Mouse (Mus musculus): ENCODE results near the gene Baz2b.

The Baz2b gene

GRCm38 (mm10) chr2:60132269-60133042 is 77.2 kb downstream of the Baz2b start:
- no peak for DNase-seq (ENCODE audit: low spot score in 2 of 2)

GRCm38 (mm10) chr2:60128631-60129030 is 81.0 kb downstream of the Baz2b start:
- no peak for DNase-seq (ENCODE audit: low spot score in 2 of 2)

- DNase-seq (ENCODE audit: low spot score in 2 of 2): no peak
Measured at GRCm38 (mm10) chr2:60126831-60127230, 82.8 kb downstream of the Baz2b start.

DNA sequence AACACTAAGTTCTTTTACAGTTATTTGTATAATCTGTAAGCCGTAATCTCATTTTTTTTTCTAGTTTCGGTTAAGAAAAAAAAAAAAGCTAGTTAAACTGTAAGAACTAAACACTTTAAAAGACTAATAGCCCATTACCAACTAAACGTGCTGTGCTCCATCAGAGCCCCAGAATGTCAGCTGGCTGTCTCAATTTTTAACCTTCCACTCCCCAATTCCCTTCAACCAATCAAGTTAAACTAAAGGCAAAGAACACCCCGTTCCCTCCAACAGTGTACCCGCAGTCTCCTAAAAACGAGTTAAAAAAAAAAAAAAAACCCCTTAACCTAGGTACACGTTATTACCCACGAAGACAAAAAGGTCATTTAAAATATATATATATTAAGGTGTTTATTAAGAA is 83.3 kb downstream of the Baz2b start:
- no peak for DNase-seq (ENCODE audit: low spot score in 2 of 2)

DNA sequence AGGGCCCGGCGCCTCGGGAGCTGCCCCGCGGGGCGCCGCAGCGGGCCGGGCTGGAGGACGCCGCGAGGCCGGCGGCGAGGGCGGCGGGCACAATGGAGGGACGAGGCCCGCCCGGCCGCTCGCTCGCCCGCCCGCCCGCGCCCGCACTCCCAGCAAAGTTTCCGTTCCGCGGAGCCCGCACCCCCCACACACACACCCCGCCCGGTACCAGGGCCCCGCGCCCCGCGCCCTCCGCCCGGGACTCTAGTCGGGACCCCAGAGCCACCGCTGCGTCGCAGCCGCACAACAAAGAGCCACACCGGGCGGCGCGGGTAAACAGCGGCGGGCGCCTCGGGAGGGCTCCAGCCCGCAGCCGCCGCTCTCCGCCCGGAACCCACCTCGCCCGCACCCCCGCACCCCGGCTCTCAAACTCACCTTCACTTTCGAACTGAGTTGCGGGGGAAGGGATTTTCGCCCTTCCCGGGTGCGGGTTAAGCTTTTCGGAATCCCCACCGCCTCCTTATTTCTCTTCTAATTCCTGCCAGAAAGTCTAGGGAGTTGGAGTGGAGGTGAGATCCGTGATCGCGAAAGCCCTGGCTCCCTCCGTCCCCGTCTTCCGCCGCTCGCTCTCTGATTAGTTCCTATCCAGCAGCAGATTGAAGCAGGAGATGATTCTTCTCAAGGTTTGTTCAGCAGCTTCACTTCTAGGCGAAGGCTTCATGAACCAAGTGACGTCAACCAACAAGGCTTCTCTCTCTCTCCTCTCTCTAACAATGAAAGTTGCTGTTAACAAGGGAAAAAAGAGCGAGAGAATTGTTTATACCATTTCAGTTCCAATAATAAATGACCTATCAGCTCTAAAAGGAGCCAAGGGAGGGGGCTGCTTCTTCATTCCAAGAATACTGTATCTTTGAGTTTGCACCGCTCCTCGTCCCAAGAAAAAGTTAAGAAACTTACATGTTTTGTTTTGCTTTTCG is 84.3 kb downstream of the Baz2b start:
- DNase-seq (ENCODE audit: low spot score in 2 of 2): peak; percentile 52 to 56

DNA sequence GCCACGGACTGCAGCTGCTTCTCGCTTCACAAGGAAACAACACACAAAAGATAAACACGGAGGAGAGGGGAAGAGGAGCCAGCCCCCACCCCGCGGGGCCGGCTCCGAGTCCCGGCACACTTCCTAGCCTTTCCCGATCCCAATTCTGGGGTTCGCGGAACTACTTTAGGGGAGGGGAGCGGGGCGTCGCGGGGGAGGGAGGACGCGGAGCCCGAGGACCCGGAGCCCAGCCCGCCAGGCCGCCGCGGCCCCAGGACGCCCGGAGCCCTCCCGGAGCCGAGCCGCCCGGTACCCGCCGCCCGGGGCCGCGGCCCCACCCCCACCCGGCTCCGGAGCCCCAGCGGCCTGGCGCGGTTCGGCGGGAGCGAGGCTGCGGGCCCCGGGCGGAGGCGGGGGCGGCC is 85.0 kb downstream of the Baz2b start:
- DNase-seq (ENCODE audit: low spot score in 2 of 2): peak in 1 of 2 experiments; percentile 44

DNA sequence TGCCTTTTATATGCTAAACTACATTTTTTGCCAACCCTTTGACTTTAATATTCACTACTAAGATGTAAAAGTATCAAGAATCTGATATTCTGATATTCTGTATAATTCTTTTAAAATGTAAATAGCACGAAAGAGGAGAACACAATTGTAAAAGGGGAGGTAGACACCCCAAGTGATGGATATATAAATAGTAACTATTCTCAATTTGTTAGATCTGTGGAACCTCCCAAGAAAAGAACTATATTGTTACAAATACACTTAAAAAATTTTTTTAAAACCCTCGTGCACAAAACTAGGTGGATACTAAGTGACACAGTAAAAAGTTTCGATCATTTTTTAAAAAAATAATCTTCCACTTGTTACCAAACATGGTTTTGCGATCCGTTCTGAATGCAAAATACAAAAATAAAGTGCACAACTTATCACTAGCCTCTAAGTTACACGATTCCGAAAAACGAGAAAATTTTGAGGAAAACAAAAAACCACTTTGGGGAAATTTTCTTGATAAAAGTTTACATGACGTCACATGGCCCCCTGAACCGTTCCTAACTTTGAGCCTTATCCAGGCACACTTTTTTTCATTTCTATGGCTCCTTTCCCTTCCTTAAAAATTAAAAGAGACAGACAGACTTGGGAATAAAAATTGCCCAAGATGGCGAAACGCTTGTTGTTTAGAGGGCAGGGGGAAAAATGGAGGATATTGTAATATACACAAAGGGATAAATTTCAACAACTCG is 85.6 kb downstream of the Baz2b start:
- peak in 1 of 2 experiments; percentile 39 for DNase-seq (ENCODE audit: low spot score in 2 of 2)

DNA sequence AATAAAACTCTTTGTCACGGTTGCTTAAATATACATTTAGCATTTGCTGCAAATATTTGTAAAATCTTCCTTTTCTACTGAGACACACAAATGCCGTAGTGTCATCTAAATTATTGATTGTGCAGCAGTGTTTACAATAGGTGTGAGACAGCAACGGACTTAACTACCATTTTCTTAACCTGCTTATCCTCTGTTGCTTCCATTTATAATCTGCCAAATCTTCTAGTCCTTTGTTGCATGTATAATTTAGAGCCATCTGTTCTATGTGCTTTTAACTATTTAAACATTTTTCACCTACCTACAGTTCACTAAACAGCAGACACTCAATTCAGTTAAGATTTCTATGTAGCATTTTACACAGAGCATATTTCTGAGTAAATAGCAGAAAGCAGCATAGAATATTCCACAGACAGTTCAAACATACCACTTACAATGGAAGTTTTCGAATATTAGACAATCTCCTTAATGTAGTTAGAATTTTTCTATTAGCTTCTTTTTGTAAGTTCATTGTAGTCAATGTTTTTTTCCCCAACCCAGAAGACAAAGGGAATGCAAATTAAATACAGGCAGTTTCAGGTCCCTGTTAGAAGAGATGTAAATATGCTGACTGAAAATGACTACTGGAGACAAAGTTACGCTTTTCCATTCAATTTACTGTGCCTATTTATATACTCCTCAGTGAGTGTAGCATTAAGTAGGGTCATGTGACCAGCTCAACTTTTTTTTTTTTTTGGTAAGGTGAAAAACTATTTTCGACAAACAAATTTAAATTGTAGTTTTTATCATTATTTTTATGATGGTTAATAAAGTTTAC is 86.4 kb downstream of the Baz2b start:
- no peak for DNase-seq (ENCODE audit: low spot score in 2 of 2)

GRCm38 (mm10) chr2:60122188-60122587 is 87.5 kb downstream of the Baz2b start:
- no peak for DNase-seq (ENCODE audit: low spot score in 2 of 2)

DNA sequence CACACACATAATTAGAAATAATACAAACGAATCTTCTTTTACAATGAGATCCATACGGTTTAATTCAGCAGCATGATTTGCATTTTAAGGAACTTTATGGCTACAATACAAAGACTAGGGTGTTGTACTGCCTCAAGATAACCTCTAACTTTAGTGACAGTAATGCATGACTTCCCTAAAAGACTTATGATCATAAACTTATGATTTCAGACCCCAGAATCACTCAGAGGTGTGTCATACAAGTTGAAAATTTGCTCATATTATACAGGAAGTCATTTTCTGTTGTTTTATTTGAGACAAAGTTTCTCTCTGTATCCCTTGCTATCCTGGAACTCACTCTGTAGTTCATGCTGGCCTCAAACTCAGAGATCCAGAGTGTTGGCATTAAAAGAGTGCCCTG is 89.0 kb downstream of the Baz2b start:
- DNase-seq (ENCODE audit: low spot score in 2 of 2): no peak

DNA sequence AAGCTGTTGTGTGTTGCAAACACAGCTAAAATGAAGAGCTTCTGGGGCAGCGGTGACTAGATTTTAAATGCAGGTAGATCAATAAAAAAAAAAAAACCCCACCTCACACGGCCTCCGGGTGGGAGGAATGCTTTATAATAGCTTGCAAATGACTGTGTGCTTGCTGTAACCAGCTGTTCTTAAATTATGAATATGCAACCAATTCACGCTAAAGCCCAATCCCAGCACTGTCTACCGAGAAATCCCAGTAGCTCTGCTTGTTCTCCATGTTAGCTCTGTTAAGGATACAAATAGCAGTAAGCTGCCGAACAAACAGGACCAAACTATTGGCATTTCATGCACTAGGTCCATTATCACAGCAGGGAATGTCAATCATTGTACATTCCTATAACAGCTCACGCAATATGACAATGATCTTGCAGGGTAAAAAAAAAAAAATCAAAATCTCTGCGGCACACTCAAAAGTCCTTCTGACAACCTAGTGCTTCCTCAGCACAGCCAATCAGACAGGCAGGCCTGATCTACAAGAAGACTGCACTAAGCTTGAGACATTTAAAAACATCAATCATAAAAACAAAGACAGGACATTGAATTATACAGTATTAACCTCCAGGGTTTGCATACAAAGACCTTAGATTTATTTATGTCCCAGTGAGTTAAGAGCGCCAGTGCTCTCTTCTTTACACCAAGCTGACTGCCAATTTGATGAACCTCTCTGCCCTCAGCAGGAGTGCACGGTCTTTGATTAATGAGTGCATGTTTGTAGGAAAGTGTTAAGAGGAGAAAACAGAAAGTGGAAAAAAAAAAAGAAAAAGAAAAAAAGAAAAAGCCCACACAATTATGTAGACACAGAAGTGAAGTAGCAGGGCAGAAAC is 90.7 kb downstream of the Baz2b start:
- DNase-seq (ENCODE audit: low spot score in 2 of 2): no peak

GRCm38 (mm10) chr2:60117867-60118266 is 91.8 kb downstream of the Baz2b start:
- DNase-seq (ENCODE audit: low spot score in 2 of 2): no peak

GRCm38 (mm10) chr2:60115891-60116554 is 93.6 kb downstream of the Baz2b start:
- DNase-seq (ENCODE audit: low spot score in 2 of 2): no peak

DNA sequence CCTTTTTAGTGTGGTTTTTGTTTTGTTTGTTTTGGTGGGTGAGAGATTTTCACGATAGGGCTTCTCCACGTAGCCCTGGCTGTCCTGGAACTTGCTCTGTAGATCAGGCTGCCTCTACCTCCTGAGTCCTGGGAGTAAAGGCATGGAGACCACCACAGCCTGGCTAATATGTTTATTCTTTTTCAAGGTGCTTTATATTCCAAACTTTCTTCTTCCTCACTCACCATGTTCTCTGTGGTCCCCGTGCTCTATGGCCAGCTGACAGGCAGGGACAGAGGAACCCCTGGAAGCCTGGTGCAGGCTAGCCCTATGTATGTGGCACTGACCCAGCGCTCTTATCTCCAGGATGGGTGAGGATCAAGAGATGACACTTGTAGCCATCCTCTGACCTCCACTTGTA is 94.7 kb downstream of the Baz2b start:
- DNase-seq (ENCODE audit: low spot score in 2 of 2): no peak

GRCm38 (mm10) chr2:60113661-60114560 is 95.7 kb downstream of the Baz2b start:
- no peak for DNase-seq (ENCODE audit: low spot score in 2 of 2)

GRCm38 (mm10) chr2:60112116-60112515 is 97.5 kb downstream of the Baz2b start:
- DNase-seq (ENCODE audit: low spot score in 2 of 2): peak; percentile 40 to 52

GRCm38 (mm10) chr2:60109001-60109400 is 100.6 kb downstream of the Baz2b start:
- DNase-seq (ENCODE audit: low spot score in 2 of 2): no peak

GRCm38 (mm10) chr2:60096625-60097024 is 113.0 kb downstream of the Baz2b start:
- DNase-seq (ENCODE audit: low spot score in 2 of 2): no peak

DNA sequence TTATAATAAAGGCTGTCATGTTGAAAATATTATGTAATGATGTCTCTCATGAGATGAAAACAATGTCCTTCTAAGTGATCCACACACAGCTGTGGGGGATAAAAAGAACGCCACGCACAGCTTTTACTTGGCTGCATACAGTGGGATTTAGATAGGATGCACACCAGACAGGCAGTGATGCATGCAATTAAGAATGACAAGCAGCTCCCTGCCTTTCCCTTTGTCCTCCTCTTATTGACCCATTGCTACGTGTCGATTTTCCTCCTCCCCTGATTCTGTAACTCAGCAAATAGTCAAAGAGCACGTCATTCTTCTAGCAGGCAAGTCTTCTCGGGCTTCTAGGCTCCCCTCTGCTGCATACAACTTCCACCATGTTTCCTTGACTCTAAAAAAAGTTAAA is 119.4 kb downstream of the Baz2b start:
- no peak for DNase-seq (ENCODE audit: low spot score in 2 of 2)

Data from frontal cortex, postnatal 36 days (tissue).